Mouse (Mus musculus): ENCODE measurements at regions not wholly inside any gene's neighbourhood (a gene's known extent, or its start where the extent isn't known, plus 50 kb on each side); places are given as distances from the start of the nearest gene placed in this dataset.
A peak's percentile ranks its signal among the peaks of the same experiment; 100 is the strongest.

DNA sequence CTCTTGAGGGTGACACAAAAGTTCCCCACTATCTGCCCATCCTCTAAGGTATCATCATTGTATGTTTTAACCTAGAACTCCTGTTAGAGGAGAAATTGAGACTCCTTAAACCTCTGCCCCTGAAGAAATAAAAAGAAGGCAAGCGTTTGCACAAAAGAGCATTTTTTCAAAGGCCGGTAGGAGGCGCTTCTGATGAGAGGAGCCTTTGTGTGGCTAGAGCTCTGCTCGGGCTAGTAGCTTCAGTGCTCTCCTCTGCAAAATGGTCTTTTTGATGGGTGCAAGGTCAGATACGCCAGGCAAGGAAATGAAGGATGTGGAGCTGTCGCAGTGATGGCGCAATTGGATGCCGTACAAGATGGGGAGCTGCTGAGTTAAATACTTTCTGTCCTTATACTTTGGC is 649.0 kb downstream of the Dhx35 start:
- Histone ChIP-seq H3K4me1 (ENCODE audit: insufficient read depth, low read length) (no peaks in the 10 kb centered on the region), H3K4me2 (ENCODE audit: low read depth, low read length) (no peak overlapping the region), H3K36me3 (ENCODE audit: insufficient read depth, low read length) (no peaks in the 10 kb centered on the region), H3K9ac (replicated peaks; ENCODE audit: low read length) (no peak overlapping the region), H3K4me3 (ENCODE audit: low read length) (no peak overlapping the region), H3K27ac (no peak overlapping the region), H3K27me3 (ENCODE audit: insufficient read depth, low read length) (no peaks in the 10 kb centered on the region), H3K9me3 (ENCODE audit: low read length) (no peaks in the 10 kb centered on the region)
- 25% methylated on average over 8 of the region's 8 CpGs for WGBS
- peak; percentile 73 for DNase-seq (ENCODE audit: low spot score)
- no peak for ATAC-seq
- peak; percentile 59 for TF ChIP-seq CTCF (IDR thresholded peaks at IDR 0.05; ENCODE audit: low read depth)

DNA sequence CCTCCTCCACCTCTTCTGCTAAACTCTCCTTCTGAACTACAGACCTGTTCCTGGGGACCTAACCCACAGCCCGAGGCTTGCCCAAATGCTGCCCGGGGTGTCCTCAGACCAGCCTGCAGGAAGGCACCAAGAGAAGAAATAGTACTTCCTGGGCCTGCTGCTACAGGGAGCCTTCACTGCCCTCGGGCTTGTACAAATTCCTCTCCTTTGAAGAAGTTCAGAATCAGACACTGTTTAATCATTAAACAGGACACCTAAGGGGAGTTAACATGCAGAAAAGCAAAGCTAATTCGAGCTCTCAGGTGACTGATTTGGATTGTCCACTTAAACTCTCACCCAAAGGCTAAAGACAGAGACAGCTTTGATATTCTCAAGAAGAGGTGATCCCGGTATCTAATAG is 651.8 kb downstream of the Dhx35 start:
- H3K9me3 ChIP-seq (ENCODE audit: low read length) = no peaks in the 10 kb centered on the region
- WGBS = 77% methylated on average over 5 of the region's 5 CpGs
- no peak overlapping the region for H3K4me2 ChIP-seq (ENCODE audit: low read depth, low read length)
- H3K4me3 ChIP-seq (ENCODE audit: low read length) = no peak overlapping the region
- H3K4me1 ChIP-seq (ENCODE audit: insufficient read depth, low read length) = no peaks in the 10 kb centered on the region
- ATAC-seq (no peak), DNase-seq (ENCODE audit: low spot score) (no peak)
- no peak overlapping the region for H3K9ac ChIP-seq (replicated peaks; ENCODE audit: low read length)
- H3K27ac ChIP-seq = no peak overlapping the region
- no peak for TF ChIP-seq CTCF (IDR thresholded peaks at IDR 0.05; ENCODE audit: low read depth)
- no peaks in the 10 kb centered on the region for H3K36me3 ChIP-seq (ENCODE audit: insufficient read depth, low read length)
- no peaks in the 10 kb centered on the region for H3K27me3 ChIP-seq (ENCODE audit: insufficient read depth, low read length)

DNA sequence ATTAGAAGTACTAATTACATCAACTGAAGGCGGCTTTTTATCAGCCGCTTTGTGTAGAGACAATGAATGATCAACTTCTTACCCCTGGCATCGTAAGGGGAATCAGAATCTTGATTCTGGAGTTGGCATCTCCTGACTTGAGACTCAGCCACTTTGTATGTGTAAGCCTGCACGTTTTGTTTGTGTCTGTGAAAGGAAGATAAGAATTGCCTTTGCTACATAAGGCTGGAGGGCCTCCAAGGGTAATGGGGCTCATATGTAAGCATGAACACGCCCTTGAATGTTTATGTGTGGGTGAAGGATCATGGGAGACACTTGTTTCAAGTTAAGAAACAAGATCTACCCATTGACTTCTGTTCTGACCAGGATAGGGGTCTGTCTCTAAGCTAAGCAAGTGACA is 652.3 kb downstream of the Dhx35 start:
- Histone ChIP-seq H3K4me2 (ENCODE audit: low read depth, low read length) (no peak overlapping the region), H3K4me1 (ENCODE audit: insufficient read depth, low read length) (no peaks in the 10 kb centered on the region), H3K4me3 (ENCODE audit: low read length) (no peak overlapping the region), H3K9me3 (ENCODE audit: low read length) (no peaks in the 10 kb centered on the region), H3K27me3 (ENCODE audit: insufficient read depth, low read length) (no peaks in the 10 kb centered on the region), H3K36me3 (ENCODE audit: insufficient read depth, low read length) (no peaks in the 10 kb centered on the region), H3K9ac (replicated peaks; ENCODE audit: low read length) (no peak overlapping the region), H3K27ac (no peak overlapping the region)
- DNase-seq (ENCODE audit: low spot score) (no peak), ATAC-seq (no peak)
- TF ChIP-seq CTCF (IDR thresholded peaks at IDR 0.05; ENCODE audit: low read depth) = no peak
- WGBS = 81% methylated on average over 5 of the region's 5 CpGs

DNA sequence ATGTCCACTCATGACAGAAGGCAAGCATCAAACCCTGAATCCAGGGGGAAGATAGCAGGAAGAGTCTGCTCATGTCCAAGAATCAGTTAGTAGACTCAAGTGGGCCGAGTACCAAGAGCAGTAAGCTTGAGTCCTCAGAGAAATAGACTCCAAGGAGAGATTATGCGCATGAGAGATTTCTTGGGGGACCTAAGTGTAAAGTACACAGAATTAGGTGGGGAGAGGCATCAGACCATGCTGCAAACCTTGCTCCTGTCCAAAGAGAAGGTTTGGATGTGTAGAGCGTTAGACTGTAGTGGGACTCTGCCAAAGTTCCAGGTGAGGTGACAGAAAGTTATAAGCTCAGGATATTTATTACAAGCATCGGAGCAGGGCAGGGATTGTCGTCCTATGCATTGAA is 654.4 kb downstream of the Dhx35 start:
- ATAC-seq = no peak
- Histone ChIP-seq H3K9me3 (ENCODE audit: low read length) (no peaks in the 10 kb centered on the region), H3K4me2 (ENCODE audit: low read depth, low read length) (no peak overlapping the region), H3K27ac (no peak overlapping the region), H3K4me3 (ENCODE audit: low read length) (no peak overlapping the region), H3K36me3 (ENCODE audit: insufficient read depth, low read length) (no peaks in the 10 kb centered on the region), H3K27me3 (ENCODE audit: insufficient read depth, low read length) (no peaks in the 10 kb centered on the region), H3K4me1 (ENCODE audit: insufficient read depth, low read length) (no peaks in the 10 kb centered on the region), H3K9ac (replicated peaks; ENCODE audit: low read length) (no peak overlapping the region)
- WGBS = 89% methylated on average over 5 of the region's 5 CpGs
- TF ChIP-seq CTCF (IDR thresholded peaks at IDR 0.05; ENCODE audit: low read depth) = no peak
- DNase-seq (ENCODE audit: low spot score) = no peak

DNA sequence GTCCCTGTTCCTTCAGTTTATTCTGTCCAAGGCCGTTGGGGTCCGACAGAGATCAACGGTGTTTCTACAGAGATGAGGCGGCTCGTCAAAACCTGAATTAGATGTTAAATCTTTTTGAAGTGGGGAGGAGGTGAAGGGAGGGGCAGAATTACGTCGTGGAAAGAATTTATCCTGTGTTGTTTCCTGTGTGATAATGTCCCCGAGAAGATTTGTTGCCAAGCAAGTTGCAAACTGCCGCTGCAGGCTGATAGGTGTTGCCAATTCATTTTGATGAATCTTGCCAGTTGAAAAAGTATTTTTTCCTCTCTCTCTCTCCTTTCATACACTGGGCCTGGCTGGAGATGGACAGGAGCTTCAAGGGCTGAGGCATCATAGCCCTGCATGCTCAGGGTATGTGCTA is 656.8 kb downstream of the Dhx35 start:
- DNase-seq (ENCODE audit: low spot score) = no peak
- H3K36me3 ChIP-seq (ENCODE audit: insufficient read depth, low read length) = no peaks in the 10 kb centered on the region
- H3K9me3 ChIP-seq (ENCODE audit: low read length) = no peaks in the 10 kb centered on the region
- no peak overlapping the region for H3K9ac ChIP-seq (replicated peaks; ENCODE audit: low read length)
- no peak overlapping the region for H3K27ac ChIP-seq
- no peak for ATAC-seq
- no peak overlapping the region for H3K4me3 ChIP-seq (ENCODE audit: low read length)
- no peak for TF ChIP-seq CTCF (IDR thresholded peaks at IDR 0.05; ENCODE audit: low read depth)
- H3K4me1 ChIP-seq (ENCODE audit: insufficient read depth, low read length) = no peaks in the 10 kb centered on the region
- H3K4me2 ChIP-seq (ENCODE audit: low read depth, low read length) = no peak overlapping the region
- 69% methylated on average over 9 of the region's 9 CpGs for WGBS
- no peaks in the 10 kb centered on the region for H3K27me3 ChIP-seq (ENCODE audit: insufficient read depth, low read length)

DNA sequence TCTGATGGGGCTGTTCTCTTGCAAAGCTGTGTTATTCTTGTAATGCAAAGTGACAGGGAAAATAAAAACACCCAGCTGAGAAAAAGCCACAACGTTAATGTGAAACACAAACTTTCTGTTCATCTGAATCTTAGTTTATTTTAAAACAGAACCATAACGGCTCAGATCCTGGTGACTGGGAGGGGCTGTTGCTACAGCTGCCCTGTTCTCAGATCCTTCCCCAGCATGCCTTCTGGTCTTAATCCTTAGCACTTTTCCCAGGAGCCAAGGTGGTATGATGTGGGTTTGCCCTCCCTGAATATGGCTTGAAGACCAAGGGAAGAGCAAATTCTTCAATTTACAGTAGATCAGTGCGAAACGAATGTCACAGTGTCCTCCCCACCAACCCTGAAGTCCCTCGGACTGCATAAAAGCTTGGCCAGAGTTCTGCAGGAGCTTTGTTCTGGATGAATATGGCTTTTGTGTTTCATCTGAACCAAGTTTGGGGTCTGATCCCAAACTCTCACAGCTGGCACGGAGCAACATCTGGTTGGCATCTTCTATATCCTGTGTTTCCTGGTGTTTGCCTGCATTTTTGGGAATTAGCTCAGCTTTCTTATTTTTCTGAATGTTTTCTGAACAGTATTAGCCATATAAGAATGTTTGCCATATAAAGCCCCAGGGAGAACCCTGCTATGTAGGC is 686.9 kb downstream of the Dhx35 start:
- no peak overlapping the region for H3K27ac ChIP-seq
- 82% methylated on average over 6 of the region's 6 CpGs for WGBS
- no peak overlapping the region for H3K4me3 ChIP-seq (ENCODE audit: low read length)
- H3K4me1 ChIP-seq (ENCODE audit: insufficient read depth, low read length) = no peaks in the 10 kb centered on the region
- no peaks in the 10 kb centered on the region for H3K27me3 ChIP-seq (ENCODE audit: insufficient read depth, low read length)
- no peak overlapping the region for H3K4me2 ChIP-seq (ENCODE audit: low read depth, low read length)
- ATAC-seq = no peak
- H3K36me3 ChIP-seq (ENCODE audit: insufficient read depth, low read length) = no peaks in the 10 kb centered on the region
- no peaks in the 10 kb centered on the region for H3K9me3 ChIP-seq (ENCODE audit: low read length)
- no peak overlapping the region for H3K9ac ChIP-seq (replicated peaks; ENCODE audit: low read length)
- DNase-seq (ENCODE audit: low spot score) = no peak
- no peak for TF ChIP-seq CTCF (IDR thresholded peaks at IDR 0.05; ENCODE audit: low read depth)

DNA sequence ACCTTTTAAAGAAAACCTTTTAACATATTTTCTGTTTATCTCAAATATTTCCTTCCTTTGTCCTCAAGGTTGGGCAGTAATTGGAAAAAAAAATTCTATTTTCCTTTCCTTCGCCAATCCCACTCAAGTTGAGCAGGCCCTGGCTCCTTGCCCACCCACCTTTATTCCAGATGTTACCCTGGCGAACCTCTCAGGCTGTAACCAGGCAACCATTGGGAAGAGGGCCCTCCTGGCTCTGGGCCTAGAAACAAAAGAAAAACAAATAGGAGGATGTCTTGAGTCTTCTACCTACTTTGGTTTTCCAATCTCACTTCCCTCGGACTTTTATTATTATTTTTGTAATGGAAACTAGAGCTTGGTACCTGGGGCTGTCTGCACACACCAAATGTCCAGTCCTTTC is 696.5 kb downstream of the Dhx35 start:
- TF ChIP-seq CTCF (IDR thresholded peaks at IDR 0.05; ENCODE audit: low read depth) = no peak
- no peak for ATAC-seq
- 42% methylated on average over 3 of the region's 3 CpGs for WGBS
- no peaks in the 10 kb centered on the region for H3K9me3 ChIP-seq (ENCODE audit: low read length)
- peak; percentile 20 for DNase-seq (ENCODE audit: low spot score)
- H3K9ac ChIP-seq (replicated peaks; ENCODE audit: low read length) = no peak overlapping the region
- no peaks in the 10 kb centered on the region for H3K36me3 ChIP-seq (ENCODE audit: insufficient read depth, low read length)
- no peak overlapping the region for H3K4me2 ChIP-seq (ENCODE audit: low read depth, low read length)
- H3K4me3 ChIP-seq (ENCODE audit: low read length) = no peak overlapping the region
- no peak overlapping the region for H3K27ac ChIP-seq
- H3K4me1 ChIP-seq (ENCODE audit: insufficient read depth, low read length) = no peaks in the 10 kb centered on the region
- no peaks in the 10 kb centered on the region for H3K27me3 ChIP-seq (ENCODE audit: insufficient read depth, low read length)
